Mouse (Mus musculus) stomach, embryonic 15.5 days (tissue): ENCODE measurements at regions not wholly inside any gene's neighbourhood (a gene's known extent, or its start where the extent isn't known, plus 50 kb on each side); places are given as distances from the start of the nearest gene placed in this dataset. TPM values are rescaled to one million over a fixed set of nuclear protein-coding genes. Genes with fewer than 3 reads are reported as not detected.

Experiments used
- ATAC-seq: fragments of 200-750 bp; cut with Nextera tagmentation; 2 replicates; pipeline ENCODE4 v1.8.0; 2017; ENCODE audit warnings: low read depth, moderate number of reproducible peaks, moderate TSS enrichment; ENCODE audit not compliant: insufficient read depth, low FRiP score
- H3K27ac ChIP-seq: fragments of 300-500 bp; sonication (generic); 2 replicates; pipeline ENCODE4 v1.5.1; 2015; ENCODE audit warnings: mild to moderate bottlenecking, inconsistent platforms
- H3K27me3 ChIP-seq: fragments of 300-500 bp; sonication (generic); replicated peaks from 2 replicates; pipeline ENCODE4 v1.6.1; 2015; ENCODE audit warnings: inconsistent platforms
- H3K36me3 ChIP-seq: fragments of 300-500 bp; sonication (generic); 2 replicates; pipeline ENCODE4 v1.6.1; 2015; ENCODE audit warnings: inconsistent platforms
- H3K4me1 ChIP-seq: fragments of 300-500 bp; sonication (generic); 2 replicates; pipeline ENCODE4 v1.6.1; 2015; ENCODE audit warnings: inconsistent platforms
- H3K4me2 ChIP-seq: fragments of 300-500 bp; sonication (generic); 2 replicates; pipeline ENCODE4 v1.6.1; 2015; ENCODE audit warnings: mild to moderate bottlenecking, inconsistent platforms
- H3K4me3 ChIP-seq: fragments of 300-500 bp; sonication (generic); replicated peaks from 2 replicates; pipeline ENCODE4 v1.5.1; 2015; ENCODE audit warnings: inconsistent platforms
- H3K9ac ChIP-seq: fragments of 300-500 bp; sonication (generic); 2 replicates; pipeline ENCODE4 v1.6.1; 2015; ENCODE audit warnings: inconsistent platforms
- H3K9me3 ChIP-seq: fragments of 300-500 bp; sonication (generic); 2 replicates; pipeline ENCODE4 v1.6.1; 2016; ENCODE audit warnings: inconsistent platforms
- WGBS: fragments of 180-500 bp; shearing (Covaris S2); methylation state at CpG from one replicate; pipeline ENCODE4 v1.1.7; 2015; 5-methylcytosine and 5-hydroxymethylcytosine counted together
- microRNA-seq: library from miRNA; unstranded; fragments of <30 nt; microRNA quantifications from one replicate; pipeline ENCODE4, GENCODE M21; 2016

- Histone ChIP-seq H3K9ac (no peak overlapping the region), H3K4me1 (no peaks in the 10 kb centered on the region), H3K4me2 (no peak overlapping the region), H3K4me3 (no peak overlapping the region), H3K36me3 (no peaks in the 10 kb centered on the region), H3K27me3 (no peaks in the 10 kb centered on the region), H3K9me3 (no peaks in the 10 kb centered on the region), H3K27ac (no peak overlapping the region)
- no peak for ATAC-seq
Measured at GRCm38 (mm10) chrX:166886417-166886816, 300.9 kb upstream of the Egfl6 start.

- no peaks in the 10 kb centered on the region for H3K4me1 ChIP-seq
- H3K9me3 ChIP-seq, result no peaks in the 10 kb centered on the region
- no peaks in the 10 kb centered on the region for H3K36me3 ChIP-seq
- no peak for ATAC-seq
- WGBS, result 72% methylated on average over 5 of the region's 5 CpGs
- H3K9ac ChIP-seq, result no peak overlapping the region
- H3K27ac ChIP-seq, result no peak overlapping the region
- no peak overlapping the region for H3K4me2 ChIP-seq
- no peaks in the 10 kb centered on the region for H3K27me3 ChIP-seq
- H3K4me3 ChIP-seq, result no peak overlapping the region
Measured at GRCm38 (mm10) chrX:166869515-166869914, 284.0 kb upstream of the Egfl6 start.

GRCm38 (mm10) chrX:166867692-166868091 is 282.2 kb upstream of the Egfl6 start:
- Histone ChIP-seq H3K27ac (no peak overlapping the region), H3K4me3 (no peak overlapping the region), H3K9ac (no peak overlapping the region), H3K9me3 (no peaks in the 10 kb centered on the region), H3K27me3 (no peaks in the 10 kb centered on the region), H3K4me2 (no peak overlapping the region), H3K4me1 (no peaks in the 10 kb centered on the region), H3K36me3 (no peaks in the 10 kb centered on the region)
- 75% methylated on average over 2 of the region's 2 CpGs for WGBS
- ATAC-seq, result no peak

Small RNAs in the stretch of these regions (microRNA-seq; reads per million reads assigned to microRNA genes)
- gene Gm22368, result not detected
- gene Gm44376, result not detected
